Mouse (Mus musculus) forebrain, embryonic 11.5 days (tissue): ENCODE measurements around the gene Klk15. TPM values are rescaled to one million over a fixed set of nuclear protein-coding genes. Genes with fewer than 3 reads are reported as not detected.
"Not testable (repeated sequence)": the region's sequence is repeated elsewhere in the genome, so short reads cannot be mapped to it uniquely, and the experiment has no call there.

ENCODE experiments used
- ATAC-seq: fragments of 200-750 bp; cut with Nextera tagmentation; replicated peaks from 2 replicates; pipeline ENCODE4 v1.8.0; 2017; ENCODE audit warnings: moderate TSS enrichment; ENCODE audit not compliant: low FRiP score
- DNase-seq: peaks from one replicate; pipeline ENCODE4 v3.0.0-alpha.2; 2017; ENCODE audit warnings: low spot score
- H3K27ac ChIP-seq: fragments of 300-500 bp; sonication (generic); 2 replicates; pipeline ENCODE4 v1.5.1; 2014; ENCODE audit warnings: low read depth, low read length
- H3K27me3 ChIP-seq: fragments of 300-500 bp; sonication (generic); 2 replicates; pipeline ENCODE4 v1.6.1; 2014; ENCODE audit warnings: mild to moderate bottlenecking, low read length, mixed read lengths; ENCODE audit not compliant: control insufficient read depth, insufficient read depth
- H3K36me3 ChIP-seq: fragments of 300-500 bp; sonication (generic); 2 replicates; pipeline ENCODE4 v1.6.1; 2014; ENCODE audit warnings: mild to moderate bottlenecking, low read length, moderate library complexity, mixed read lengths; ENCODE audit not compliant: control insufficient read depth, insufficient read depth
- H3K4me1 ChIP-seq: fragments of 300-500 bp; sonication (generic); replicated peaks from 2 replicates; pipeline ENCODE4 v1.6.1; 2014; ENCODE audit warnings: low read length, mixed read lengths; ENCODE audit not compliant: control insufficient read depth, insufficient read depth
- H3K4me2 ChIP-seq: fragments of 300-500 bp; sonication (generic); 2 replicates; pipeline ENCODE4 v1.6.1; 2014; ENCODE audit warnings: low read depth, mild to moderate bottlenecking, low read length, moderate library complexity, mixed read lengths; ENCODE audit not compliant: severe bottlenecking
- H3K4me3 ChIP-seq: fragments of 300-500 bp; sonication (generic); 2 replicates; pipeline ENCODE4 v1.5.1; 2014; ENCODE audit warnings: low read depth, low read length
- H3K9ac ChIP-seq: fragments of 300-500 bp; sonication (generic); 2 replicates; pipeline ENCODE4 v1.6.1; 2014; ENCODE audit warnings: low read length
- H3K9me3 ChIP-seq: fragments of 300-500 bp; sonication (generic); 2 replicates; pipeline ENCODE4 v1.6.1; 2016; ENCODE audit warnings: low read length, mixed read lengths; ENCODE audit not compliant: control insufficient read depth
- WGBS: fragments of 180-500 bp; shearing (Covaris S2); extraction: QIAGEN DNeasy Blood & Tissue Kit; methylation state at CpG from one replicate; pipeline ENCODE4 v1.1.7; 2014; 5-methylcytosine and 5-hydroxymethylcytosine counted together
- polyA plus RNA-seq: library from polyadenylated mRNA; unstranded; fragments of >200 nt; fragmentation: Nextera tagmentation; extraction: Ambion mirVana; gene quantifications from 2 replicates; pipeline ENCODE4 v1.2.1, GENCODE M21; 2014

Klk15 gene
- polyA plus RNA-seq, 1 experiment from 2014 or later = not detected

DNA sequence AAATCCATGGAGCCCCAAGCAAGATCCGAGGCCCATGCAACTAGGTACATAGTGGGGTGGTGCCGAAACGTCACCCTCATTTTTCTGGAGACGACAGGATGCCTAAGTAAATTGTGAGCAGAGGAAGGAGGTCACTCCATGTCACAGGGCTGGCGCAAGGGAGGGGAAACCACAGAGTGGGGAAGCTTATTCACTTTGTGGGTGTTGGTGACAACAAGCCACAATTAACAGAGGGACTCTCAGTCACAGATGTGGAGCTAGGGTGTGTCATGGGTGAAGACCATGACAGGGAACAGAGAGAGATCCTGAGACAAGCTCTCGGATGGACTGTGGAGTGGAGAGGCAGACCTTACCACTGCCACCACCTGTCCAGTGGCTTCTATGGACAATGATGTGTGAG, 12.5 kb upstream of the Klk15 start:
- ATAC-seq = no peak
- Histone ChIP-seq H3K4me2 (no peak overlapping the region), H3K9ac (no peak overlapping the region), H3K9me3 (no peaks in the 10 kb centered on the region), H3K27me3 (no peaks in the 10 kb centered on the region), H3K36me3 (no peaks in the 10 kb centered on the region), H3K4me1 (no peaks in the 10 kb centered on the region), H3K27ac (no peak overlapping the region), H3K4me3 (no peak overlapping the region)
- WGBS = 84% methylated on average over 6 of the region's 6 CpGs
- no peak for DNase-seq

DNA sequence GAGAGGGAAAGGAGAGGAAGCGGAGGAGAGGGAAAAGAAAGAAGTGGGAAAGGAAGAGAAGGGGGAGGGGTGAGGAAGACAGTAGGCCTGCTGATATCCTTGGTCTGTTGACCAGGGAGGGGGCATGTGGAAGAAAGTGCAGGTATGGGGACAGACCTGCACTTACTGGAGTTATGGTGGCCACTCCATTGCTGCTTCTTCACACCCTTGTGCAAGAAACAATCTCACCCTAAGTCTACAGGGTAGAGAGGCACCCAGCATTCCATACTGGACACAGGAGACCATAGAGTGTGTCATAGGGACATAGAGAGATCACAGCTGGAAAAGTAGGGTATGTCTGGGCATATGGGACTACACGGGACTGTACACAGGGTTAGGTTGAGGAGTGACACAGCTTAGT, 11.6 kb upstream of the Klk15 start:
- H3K4me1 ChIP-seq = no peaks in the 10 kb centered on the region
- H3K9me3 ChIP-seq = no peaks in the 10 kb centered on the region
- no peaks in the 10 kb centered on the region for H3K36me3 ChIP-seq
- H3K9ac ChIP-seq = no peak overlapping the region
- H3K27ac ChIP-seq = no peak overlapping the region
- no peak overlapping the region for H3K4me3 ChIP-seq
- H3K4me2 ChIP-seq = no peak overlapping the region
- no peaks in the 10 kb centered on the region for H3K27me3 ChIP-seq
- 88% methylated on average over 2 of the region's 2 CpGs for WGBS
- DNase-seq (no peak), ATAC-seq (no peak)

DNA sequence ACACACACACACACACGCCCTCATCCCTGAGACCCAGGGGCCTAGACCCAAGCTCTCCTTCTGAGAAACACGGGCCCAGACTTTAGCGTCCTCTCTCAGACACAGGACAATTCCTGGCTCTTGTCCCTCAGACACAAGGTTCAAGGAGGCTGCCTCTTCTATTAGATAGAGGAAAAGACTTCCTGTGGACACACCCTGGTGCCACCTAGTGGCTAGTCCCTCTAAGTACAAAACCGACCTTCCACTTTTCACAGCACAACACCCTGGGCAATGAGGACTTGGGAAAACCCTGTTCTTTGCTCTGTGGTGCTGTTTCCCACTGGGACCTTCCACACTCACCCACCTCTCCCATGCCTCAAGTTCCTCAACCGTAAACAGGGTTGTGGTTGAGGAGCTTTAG, 7.6 kb upstream of the Klk15 start:
- no peaks in the 10 kb centered on the region for H3K4me1 ChIP-seq
- 68% methylated on average over 5 of the region's 5 CpGs for WGBS
- no peaks in the 10 kb centered on the region for H3K27me3 ChIP-seq
- no peak overlapping the region for H3K27ac ChIP-seq
- ATAC-seq = no peak
- H3K4me2 ChIP-seq = no peak overlapping the region
- H3K4me3 ChIP-seq = no peak overlapping the region
- no peak overlapping the region for H3K9ac ChIP-seq
- no peak for DNase-seq
- H3K9me3 ChIP-seq = no peaks in the 10 kb centered on the region
- no peaks in the 10 kb centered on the region for H3K36me3 ChIP-seq

DNA sequence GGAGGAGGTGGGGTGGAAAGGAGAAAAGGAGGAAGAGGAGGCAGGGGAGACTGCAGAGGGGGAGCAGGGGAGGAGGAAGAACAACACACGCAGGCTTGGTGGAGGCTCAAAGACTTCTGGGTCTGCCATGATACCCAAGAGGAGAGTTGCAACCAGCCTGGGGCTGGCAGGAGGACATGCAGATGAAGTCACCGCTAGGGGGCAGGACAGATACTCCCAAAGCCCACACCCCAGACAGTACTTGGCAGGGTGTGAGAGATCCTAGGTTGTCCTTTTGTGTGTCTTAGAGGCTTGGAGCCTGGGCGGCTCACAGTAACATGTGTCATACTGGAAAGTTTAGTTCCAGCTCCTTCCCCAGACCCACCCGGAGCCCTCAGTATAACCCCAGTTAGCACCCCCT, 5.0 kb upstream of the Klk15 start:
- Histone ChIP-seq H3K27ac (no peak overlapping the region), H3K9me3 (no peaks in the 10 kb centered on the region), H3K9ac (no peak overlapping the region), H3K4me1 (no peaks in the 10 kb centered on the region), H3K4me2 (no peak overlapping the region), H3K4me3 (no peak overlapping the region), H3K36me3 (no peaks in the 10 kb centered on the region), H3K27me3 (no peaks in the 10 kb centered on the region)
- WGBS = 54% methylated on average over 4 of the region's 4 CpGs
- ATAC-seq (no peak), DNase-seq (peak; percentile 66)

DNA sequence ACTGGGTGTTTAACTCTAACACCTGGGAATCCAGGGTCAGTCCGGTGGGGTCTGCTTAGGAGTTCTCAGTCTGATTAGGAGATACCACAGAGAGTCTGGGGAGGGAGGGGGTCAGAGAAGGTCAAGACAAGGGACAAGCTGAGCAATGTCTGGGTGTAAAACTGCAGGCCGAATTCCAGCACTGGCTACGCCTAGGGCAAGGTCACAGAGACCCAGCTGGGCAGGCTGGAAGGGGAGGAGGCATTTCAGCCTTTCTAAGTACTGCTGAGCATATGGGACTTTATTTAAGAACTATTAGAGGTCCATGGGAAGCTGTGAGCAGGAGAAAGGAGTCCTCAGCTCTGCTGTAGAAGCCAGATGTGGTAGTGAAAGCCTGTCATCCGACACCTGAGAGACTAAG, 1.2 kb upstream of the Klk15 start:
- no peak overlapping the region for H3K9ac ChIP-seq
- WGBS = 65% methylated on average over 4 of the region's 4 CpGs
- ATAC-seq = no peak
- no peak overlapping the region for H3K4me2 ChIP-seq
- no peaks in the 10 kb centered on the region for H3K9me3 ChIP-seq
- no peak overlapping the region for H3K27ac ChIP-seq
- no peak for DNase-seq
- no peak overlapping the region for H3K4me3 ChIP-seq
- H3K36me3 ChIP-seq = no peaks in the 10 kb centered on the region
- no peaks in the 10 kb centered on the region for H3K27me3 ChIP-seq
- H3K4me1 ChIP-seq = no peaks in the 10 kb centered on the region

DNA sequence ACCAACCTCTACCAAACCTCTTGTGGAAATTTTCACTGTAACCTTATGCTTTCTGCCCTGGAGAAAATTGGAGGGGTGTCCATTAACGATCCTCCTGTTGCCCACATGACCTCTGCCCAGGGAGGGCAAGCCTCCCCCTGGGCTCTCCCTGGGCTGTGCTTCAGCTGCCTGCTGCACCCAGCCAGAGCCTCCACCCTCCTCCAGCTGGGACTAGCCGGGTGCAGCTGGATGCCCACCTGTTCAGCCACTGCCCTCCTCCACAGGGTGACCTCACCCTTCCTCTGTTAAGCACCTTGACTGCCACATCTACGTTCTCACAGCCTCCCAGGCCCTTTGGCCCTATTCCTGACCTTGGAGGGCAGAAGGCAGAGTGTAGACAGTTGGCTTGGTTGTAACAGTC, 1.2 kb downstream of the Klk15 start:
- DNase-seq = no peak
- no peaks in the 10 kb centered on the region for H3K27me3 ChIP-seq
- H3K4me3 ChIP-seq = no peak overlapping the region
- H3K36me3 ChIP-seq = no peaks in the 10 kb centered on the region
- H3K4me1 ChIP-seq = no peaks in the 10 kb centered on the region
- no peak for ATAC-seq
- no peak overlapping the region for H3K9ac ChIP-seq
- WGBS = 65% methylated on average over 3 of the region's 3 CpGs
- no peak overlapping the region for H3K27ac ChIP-seq
- H3K4me2 ChIP-seq = no peak overlapping the region
- H3K9me3 ChIP-seq = no peaks in the 10 kb centered on the region

DNA sequence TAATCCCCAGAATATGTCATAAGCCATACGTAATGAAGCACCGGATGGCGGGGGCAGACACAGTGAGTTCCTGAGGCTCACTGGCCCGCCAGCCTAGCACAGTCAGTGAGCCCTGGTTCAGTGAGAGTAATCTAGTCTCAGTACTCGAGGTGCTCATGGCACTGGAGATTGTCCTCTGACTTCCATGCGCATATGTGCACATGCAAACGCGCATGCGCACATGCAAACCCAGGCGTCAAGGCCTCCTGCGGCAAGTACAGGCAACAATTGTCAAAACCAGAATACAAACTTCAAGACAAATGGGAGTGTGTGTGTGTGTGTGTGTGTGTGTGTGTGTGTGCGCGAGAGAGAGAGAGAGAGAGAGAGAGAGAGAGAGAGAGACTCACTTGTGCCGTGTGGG, 3.0 kb downstream of the Klk15 start:
- Histone ChIP-seq H3K9ac (no peak overlapping the region), H3K4me2 (no peak overlapping the region), H3K9me3 (no peaks in the 10 kb centered on the region), H3K36me3 (no peaks in the 10 kb centered on the region), H3K4me3 (no peak overlapping the region), H3K27me3 (no peaks in the 10 kb centered on the region), H3K27ac (no peak overlapping the region), H3K4me1 (no peaks in the 10 kb centered on the region)
- ATAC-seq (no peak), DNase-seq (no peak)
- WGBS = 89% methylated on average over 14 of the region's 14 CpGs

DNA sequence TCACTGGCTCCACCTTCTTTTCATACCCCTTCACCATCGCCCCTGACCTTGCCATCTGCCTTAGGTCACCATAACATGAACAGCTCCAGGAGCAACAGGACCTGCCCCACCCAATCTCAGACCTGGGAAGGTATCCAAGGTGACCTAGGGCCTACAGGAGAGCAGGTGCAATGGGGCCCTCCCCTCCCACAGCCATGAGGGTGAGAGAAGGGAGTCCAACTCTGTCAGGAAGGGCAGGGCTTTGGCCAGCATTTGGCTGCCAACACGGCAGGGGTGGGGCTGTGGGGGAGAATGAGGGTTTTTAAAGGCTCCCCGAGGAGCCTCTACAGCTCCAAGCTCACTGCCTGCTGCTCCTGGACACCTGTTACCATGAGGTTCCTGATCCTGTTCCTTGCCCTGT, 8.8 kb downstream of the Klk15 start:
- 78% methylated on average over 3 of the region's 3 CpGs for WGBS
- ATAC-seq, H3K9ac ChIP-seq: not testable (repeated sequence)

DNA sequence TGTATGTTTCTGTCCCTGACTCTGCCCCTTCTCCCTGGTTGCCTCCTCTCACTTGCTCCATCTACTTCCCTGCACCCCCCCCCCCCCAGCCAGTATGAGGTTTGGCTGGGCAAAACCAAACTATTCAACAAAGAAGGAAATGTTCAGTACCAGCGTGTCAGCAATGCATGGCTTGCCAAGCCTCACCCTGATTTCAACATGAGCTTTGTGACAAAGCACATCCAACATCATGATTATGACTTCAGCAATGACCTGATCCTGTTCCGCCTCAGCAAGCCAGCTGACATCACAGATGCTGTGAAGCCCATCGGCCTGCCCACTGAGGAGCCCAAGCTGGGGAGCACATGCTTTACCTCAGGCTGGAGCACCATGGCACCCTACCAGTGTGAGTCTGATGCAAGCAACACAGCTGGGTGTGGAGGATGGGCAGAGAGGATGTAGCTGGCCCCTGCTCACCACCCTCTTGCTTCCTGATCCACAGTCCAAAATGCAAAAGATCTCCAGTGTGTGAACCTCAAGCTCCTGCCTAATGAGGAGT, 11.3 kb downstream of the Klk15 start:
- Histone ChIP-seq H3K27me3 (no peaks in the 10 kb centered on the region), H3K27ac (no peak overlapping the region), H3K4me3 (no peak overlapping the region), H3K4me2 (no peak overlapping the region), H3K36me3 (no peaks in the 10 kb centered on the region), H3K9me3 (no peaks in the 10 kb centered on the region), H3K4me1 (no peaks in the 10 kb centered on the region), H3K9ac (no peak overlapping the region)
- ATAC-seq (no peak), DNase-seq (no peak)
- 89% methylated on average over 3 of the region's 3 CpGs for WGBS

More for the DNA sequence above, 8.8 kb downstream of the Klk15 start:
- H3K4me1 ChIP-seq, DNase-seq, H3K27ac ChIP-seq, H3K4me3 ChIP-seq, H3K27me3 ChIP-seq, H3K36me3 ChIP-seq, H3K9me3 ChIP-seq, H3K4me2 ChIP-seq: not testable (repeated sequence)
